Comparison of ENCODE assay signal across 25 mouse cellular contexts in the genomic region with DNA sequence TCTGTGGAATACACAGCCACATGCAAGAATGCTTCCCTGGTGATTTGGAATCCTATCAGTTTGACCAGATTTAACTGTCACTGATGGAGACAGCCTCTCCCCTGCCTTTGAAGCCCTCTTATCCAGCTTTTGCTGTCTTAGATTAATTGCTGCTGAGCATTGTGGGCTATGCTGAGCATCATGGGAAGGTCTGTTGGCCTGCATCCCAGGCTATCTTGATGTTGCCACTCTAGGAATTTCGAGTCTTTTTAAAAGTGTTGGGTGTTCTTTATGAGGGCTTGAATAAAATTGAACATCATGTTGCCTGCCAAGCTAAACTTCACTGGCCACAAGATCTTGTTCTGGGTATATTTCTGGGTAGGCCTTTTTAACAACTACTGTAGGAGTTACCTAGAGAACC. TPM values are rescaled to one million over a fixed set of nuclear protein-coding genes. Genes with fewer than 3 reads are reported as not detected.
DNase-seq lines count a peak whose midpoint lies in the region; ATAC-seq and TF ChIP-seq lines count a peak whose summit lies in the region.
"Had no signal": no experiment of that assay in that cellular context is flagged by ENCODE, and none has a peak within 500 bp of the region (broad histone marks: within the 10 kb centered on the region; RNA-seq: fewer than 3 reads in every experiment).

No protein-coding gene starts in this region.

- ATAC-seq in frontal cortex, adult (ENCODE audit: low TSS enrichment) = peak; percentile 25
- ATAC-seq: activated CD4-positive, CD25-positive, alpha-beta regulatory T cell, adult 4 months; forebrain, postnatal 0 days; hindbrain, embryonic 16.5 days; inflammation-experienced regulatory T-cells, adult 6 months; Patski had no signal

- H3K4me3 ChIP-seq in E14TG2a.4 (replicated peaks; ENCODE audit: low read length) = no peak overlapping the region
- H3K4me3 ChIP-seq: embryonic facial prominence, embryonic 15.5 days; erythroblast, embryonic 14.5 days; forebrain, embryonic 12.5 days; heart, embryonic 10.5 days; hindbrain, embryonic 12.5 days had no signal

- H3K4me1 ChIP-seq in E14TG2a.4 (replicated peaks; ENCODE audit: low read depth, low read length) = peaks cover 73% of the 10 kb centered on the region
- H3K4me1 ChIP-seq: embryonic facial prominence, embryonic 15.5 days had no signal

- no peaks in the 10 kb centered on the region for H3K9me3 ChIP-seq in E14TG2a.4 (ENCODE audit: low read length)
- H3K9me3 ChIP-seq: embryonic facial prominence, embryonic 15.5 days; forebrain, embryonic 12.5 days; G1E; heart, embryonic 10.5 days; hindbrain, embryonic 12.5 days had no signal

- no peaks in the 10 kb centered on the region for H3K36me3 ChIP-seq in E14TG2a.4 (ENCODE audit: insufficient read depth, low read length)
- H3K36me3 ChIP-seq: embryonic facial prominence, embryonic 15.5 days; forebrain, embryonic 12.5 days; G1E; heart, embryonic 10.5 days; hindbrain, embryonic 12.5 days had no signal

- DNase-seq in frontal cortex, postnatal 10 days (ENCODE audit: low spot score in 2 of 2) = no peak
- DNase-seq in left cerebral cortex, postnatal 14 days (ENCODE audit: low spot score in 2 of 2) = peak; percentile 62 to 80
- no peak for DNase-seq in left cerebral cortex, postnatal 36 days (ENCODE audit: low spot score in 2 of 2)
- DNase-seq in Muller cell, postnatal 12 days (ENCODE audit: inconsistent ontology term) = peak; percentile 55
- no peak for DNase-seq in heart, adult 8-10 months (ENCODE audit: low spot score)
- no peak for DNase-seq in urinary bladder, adult 2 months (ENCODE audit: low spot score)
- DNase-seq: adrenal gland, postnatal 14 days; forebrain, postnatal 0 days; gastrocnemius, postnatal 36 days; heart, adult 11 months; heart, postnatal 10 days; heart, postnatal 4 days had no signal

- TF ChIP-seq CTCF in E14TG2a.4 (conservative IDR thresholded peaks at IDR 0.05; ENCODE audit: low read length) = 0 out of 2 replicates have a peak, but pooled peaks have one; percentile 4

- intact Hi-C loops in left cerebral cortex, postnatal 14 days (cut with DNase I) = no loop called here
- intact Hi-C loops in left cerebral cortex, postnatal 36 days (cut with DNase I) = no loop called here

- H3K27me3 ChIP-seq in E14TG2a.4 (ENCODE audit: insufficient read depth, low read length) = 0 out of 2 replicates have a peak, but pooled peaks cover 4% of the 10 kb centered on the region
- H3K27me3 ChIP-seq: embryonic facial prominence, embryonic 15.5 days had no signal

RNA-seq across cellular contexts. Expression of a gene that starts 16.8 kb away (rescaled TPM):
- total RNA-seq in left cerebral cortex, postnatal 14 days (2021) = 100 to 1,000 TPM; 455 to 479 TPM
- total RNA-seq in left cerebral cortex, postnatal 36 days (2021) = 100 to 1,000 TPM; 464 to 526 TPM
- total RNA-seq in heart, adult 8-10 months (2022) = 1 to 10 TPM; 5.4 to 7.2 (median 6.3) TPM
- polyA plus RNA-seq in urinary bladder, adult 2 months (2012; rRNA removed) = 0.11 and 0.12 TPM in 2 replicates
- polyA plus RNA-seq: activated CD4-positive, CD25-positive, alpha-beta regulatory T cell, adult 4 months; erythroblast, embryonic 14.5 days; G1E; heart, embryonic 14.5 days had no signal

RNA-seq across cellular contexts. Expression of a gene that starts 54.6 kb away (rescaled TPM):
- 10 to 100 TPM; 22.7 to 22.8 TPM for total RNA-seq in left cerebral cortex, postnatal 14 days (2021)
- total RNA-seq in left cerebral cortex, postnatal 36 days (2021) = 10 to 100 TPM; 29.6 to 30.6 TPM
- 10 to 100 TPM; 26.2 to 27.8 (median 27.1) TPM for total RNA-seq in heart, adult 8-10 months (2022)
- 42.0 and 46.6 TPM in 2 replicates for polyA plus RNA-seq in urinary bladder, adult 2 months (2012; rRNA removed)

Comparison
In these comparisons a context has a peak if more than half of its experiments do, and no peak if none do; other contexts are left out.
1. DNase-seq: peak in left cerebral cortex, postnatal 14 days (2 of 2) and Muller cell, postnatal 12 days (single experiment); none in frontal cortex, postnatal 10 days (0 of 2), left cerebral cortex, postnatal 36 days (0 of 2), heart, adult 8-10 months (single experiment) and urinary bladder, adult 2 months (single experiment).
2. RNA of a gene that starts 16.8 kb away (total RNA-seq): 464 to 526 TPM in left cerebral cortex, postnatal 36 days and 455 to 479 TPM in left cerebral cortex, postnatal 14 days; 5.4 to 7.2 TPM in heart, adult 8-10 months; every median in the first group is over 10 times any median in the second.